Mouse (Mus musculus): ENCODE results near the gene Armh3. TPM values are rescaled to one million over a fixed set of nuclear protein-coding genes. Genes with fewer than 3 reads are reported as not detected.

Armh3 gene
- polyA plus RNA-seq, 1 experiment from 2014 or later, result 7.5 TPM

DNA sequence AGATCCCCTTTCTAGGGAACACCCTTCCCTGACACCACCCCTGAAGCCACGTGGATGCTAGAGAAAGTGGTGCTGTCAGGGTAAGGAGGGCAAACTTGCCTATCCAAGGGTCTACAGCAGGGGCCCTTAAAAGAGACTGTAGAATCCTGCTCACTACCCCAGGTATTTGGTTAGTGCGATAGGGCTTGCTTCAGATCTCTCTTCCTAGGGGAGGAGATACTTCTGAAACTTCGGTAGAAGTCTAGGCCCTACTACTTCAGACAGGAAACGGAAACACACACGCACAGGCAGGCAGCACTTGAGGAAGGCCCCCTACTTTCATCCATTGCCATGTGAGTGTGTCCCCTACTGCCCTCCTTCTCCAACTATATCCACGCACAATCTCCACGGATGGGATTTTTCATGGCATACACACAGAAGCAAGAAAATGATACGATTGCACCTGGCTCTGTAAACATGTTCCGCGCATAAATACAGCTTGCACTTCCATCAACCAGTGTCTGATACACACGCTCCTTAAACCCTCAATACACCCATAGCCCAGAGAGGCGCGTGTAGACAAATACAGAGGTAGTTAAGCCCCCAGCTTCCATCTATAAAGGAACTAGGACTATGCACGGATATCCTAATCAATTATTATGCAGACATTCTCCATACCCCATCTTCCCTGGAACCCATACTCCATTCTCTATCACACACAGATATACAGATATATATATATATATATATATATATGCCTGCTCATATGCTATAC, 42.0 kb upstream of the Armh3 start:
- TF ChIP-seq CTCF (IDR thresholded peaks at IDR 0.05; ENCODE audit: low read depth) (no peak), EP300 (optimal IDR thresholded peaks at IDR 0.05) (no peak)
- Histone ChIP-seq H3K36me3 (ENCODE audit: control insufficient read depth, insufficient read depth, low read length) (peaks cover 4% of the 10 kb centered on the region; the same call in 1 of the 2 replicates), H3K9me3 (ENCODE audit: control insufficient read depth, low read length) (no peaks in the 10 kb centered on the region), H3K9ac (ENCODE audit: low read length) (peak overlapping the region; percentile 82), H3K4me2 (replicated peaks; ENCODE audit: low read depth) (peak overlapping the region; percentile 93), H3K27me3 (ENCODE audit: control insufficient read depth, insufficient read depth, low read length) (no peaks in the 10 kb centered on the region), H3K27ac (replicated peaks) (peak overlapping the region; percentile 94), H3K4me3 (ENCODE audit: low read depth, low read length) (peak overlapping the region; percentile 64), H3K4me1 (replicated peaks; ENCODE audit: control insufficient read depth, insufficient read depth) (peaks cover 28% of the 10 kb centered on the region)
- ATAC-seq (ENCODE audit: low FRiP score, low TSS enrichment) (no peak), DNase-seq (ENCODE audit: low spot score) (no peak)
- WGBS, result 29% methylated on average over 14 of the region's 14 CpGs

DNA sequence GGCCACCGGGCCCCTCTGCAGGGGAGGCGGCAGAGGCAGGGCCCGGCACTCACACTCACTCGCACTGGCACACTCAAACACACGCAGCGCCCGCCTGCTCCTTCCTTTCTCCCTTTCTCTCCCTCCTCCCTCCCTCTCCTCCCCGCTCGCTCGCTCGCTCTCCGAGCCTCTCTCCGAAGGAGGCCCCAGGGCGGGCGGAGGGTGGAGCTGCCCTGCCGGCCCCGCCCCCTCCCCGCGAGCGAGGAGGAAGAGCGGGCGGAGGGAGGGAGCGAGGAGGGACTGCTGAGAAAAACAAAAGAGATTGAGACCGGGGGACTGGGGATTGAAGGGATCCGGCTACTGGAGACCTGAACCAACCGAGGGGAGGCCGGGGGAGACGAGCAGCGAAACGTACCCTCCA, 41.2 kb upstream of the Armh3 start:
- Histone ChIP-seq H3K27me3 (ENCODE audit: control insufficient read depth, insufficient read depth, low read length) (no peaks in the 10 kb centered on the region), H3K27ac (replicated peaks) (peak overlapping the region; percentile 94), H3K4me2 (replicated peaks; ENCODE audit: low read depth) (peak overlapping the region; percentile 93), H3K9me3 (ENCODE audit: control insufficient read depth, low read length) (no peaks in the 10 kb centered on the region), H3K36me3 (ENCODE audit: control insufficient read depth, insufficient read depth, low read length) (peaks cover 12% of the 10 kb centered on the region), H3K9ac (ENCODE audit: low read length) (peak overlapping the region; percentile 82), H3K4me3 (ENCODE audit: low read depth, low read length) (peak overlapping the region; percentile 64), H3K4me1 (replicated peaks; ENCODE audit: control insufficient read depth, insufficient read depth) (peaks cover 28% of the 10 kb centered on the region)
- TF ChIP-seq EP300 (optimal IDR thresholded peaks at IDR 0.05), result no peak
- no peak for TF ChIP-seq CTCF (IDR thresholded peaks at IDR 0.05; ENCODE audit: low read depth)
- WGBS, result 2% methylated on average over 18 of the region's 30 CpGs
- ATAC-seq (ENCODE audit: low FRiP score, low TSS enrichment), result peak; percentile 85
- DNase-seq (ENCODE audit: low spot score), result peak; percentile 95

DNA sequence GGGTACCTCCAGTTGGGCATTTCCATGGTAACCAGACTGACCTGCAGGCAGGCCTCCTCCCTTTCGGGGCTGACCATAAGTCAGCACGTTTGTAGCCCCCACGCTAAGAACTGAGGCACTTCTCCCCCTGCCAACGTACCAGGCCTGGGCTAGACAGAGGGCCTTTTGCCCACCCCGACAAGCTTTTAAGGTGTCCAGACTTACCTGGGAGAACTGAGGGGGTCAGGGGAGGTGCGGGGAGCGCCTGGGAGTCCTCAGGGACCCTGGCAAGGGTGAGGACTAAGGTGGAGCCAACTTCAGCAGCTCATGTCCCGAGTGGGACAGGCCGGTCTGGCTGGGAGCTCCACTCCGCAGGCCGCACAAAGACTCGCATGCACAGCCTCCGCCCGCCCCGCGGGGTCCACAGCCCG, 40.6 kb upstream of the Armh3 start:
- ATAC-seq (ENCODE audit: low FRiP score, low TSS enrichment), result no peak
- no peaks in the 10 kb centered on the region for H3K27me3 ChIP-seq (ENCODE audit: control insufficient read depth, insufficient read depth, low read length)
- peak overlapping the region; percentile 64 for H3K4me3 ChIP-seq (ENCODE audit: low read depth, low read length)
- peaks cover 28% of the 10 kb centered on the region for H3K4me1 ChIP-seq (replicated peaks; ENCODE audit: control insufficient read depth, insufficient read depth)
- peak overlapping the region; percentile 82 for H3K9ac ChIP-seq (ENCODE audit: low read length)
- WGBS, result under 1% methylated on average over 13 of the region's 17 CpGs
- H3K4me2 ChIP-seq (replicated peaks; ENCODE audit: low read depth), result peak overlapping the region; percentile 93
- H3K27ac ChIP-seq (replicated peaks), result peak overlapping the region; percentile 94
- H3K9me3 ChIP-seq (ENCODE audit: control insufficient read depth, low read length), result no peaks in the 10 kb centered on the region
- TF ChIP-seq EP300 (optimal IDR thresholded peaks at IDR 0.05) (no peak), CTCF (IDR thresholded peaks at IDR 0.05; ENCODE audit: low read depth) (no peak)
- peak; percentile 52 for DNase-seq (ENCODE audit: low spot score)
- H3K36me3 ChIP-seq (ENCODE audit: control insufficient read depth, insufficient read depth, low read length), result peaks cover 18% of the 10 kb centered on the region

DNA sequence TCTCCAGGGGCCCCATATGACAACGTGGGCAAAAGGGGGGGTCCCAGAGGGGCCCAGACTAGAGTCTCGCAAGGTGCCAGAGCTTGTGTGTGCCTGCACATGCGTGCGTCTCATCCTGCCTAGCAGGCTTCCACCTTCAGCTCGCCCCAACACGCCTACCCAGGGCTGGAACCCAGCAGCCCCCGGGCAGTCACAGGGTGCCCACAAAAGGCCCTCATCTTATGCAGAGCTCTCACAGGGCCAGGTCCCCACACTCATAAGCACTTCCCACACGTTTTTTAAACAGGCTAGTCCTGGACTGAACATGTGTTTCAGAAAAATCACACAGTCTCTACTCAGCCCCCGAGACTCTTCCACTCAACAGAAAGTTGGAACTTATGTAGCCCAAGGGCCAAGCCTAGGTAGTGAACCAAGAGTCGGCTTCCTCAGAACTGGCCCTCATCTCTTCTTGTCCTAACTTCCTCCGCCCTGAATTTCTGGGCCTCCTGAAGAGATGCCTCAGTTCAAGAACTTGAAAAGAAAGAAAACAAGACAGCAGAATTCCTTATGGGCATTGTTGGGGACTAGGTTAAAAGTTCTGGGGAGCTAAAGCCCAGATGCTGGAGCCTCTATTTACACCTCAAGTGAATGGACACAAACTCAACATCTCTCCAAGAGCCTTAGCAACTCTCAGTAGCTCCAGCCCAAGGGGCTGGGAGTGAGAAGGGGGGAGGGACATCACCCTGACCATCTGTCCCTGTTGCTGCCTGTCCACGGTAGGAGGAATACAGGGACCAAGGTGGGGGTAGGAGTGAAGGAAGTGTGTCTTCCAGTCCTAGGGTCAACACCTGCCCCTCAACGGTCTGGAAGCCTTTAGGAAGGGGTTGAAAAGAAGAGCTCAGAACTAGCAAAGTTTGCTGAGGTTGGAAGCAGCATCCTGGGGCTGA, 39.9 kb upstream of the Armh3 start:
- no peak for DNase-seq (ENCODE audit: low spot score)
- 4% methylated on average over 13 of the region's 13 CpGs for WGBS
- Histone ChIP-seq H3K27ac (replicated peaks) (peak overlapping the region; percentile 94), H3K27me3 (ENCODE audit: control insufficient read depth, insufficient read depth, low read length) (no peaks in the 10 kb centered on the region), H3K4me1 (replicated peaks; ENCODE audit: control insufficient read depth, insufficient read depth) (peaks cover 28% of the 10 kb centered on the region), H3K4me2 (replicated peaks; ENCODE audit: low read depth) (peak overlapping the region; percentile 93), H3K36me3 (ENCODE audit: control insufficient read depth, insufficient read depth, low read length) (peaks cover 23% of the 10 kb centered on the region), H3K9ac (ENCODE audit: low read length) (peak overlapping the region; percentile 82), H3K4me3 (ENCODE audit: low read depth, low read length) (peak overlapping the region; percentile 64), H3K9me3 (ENCODE audit: control insufficient read depth, low read length) (no peaks in the 10 kb centered on the region)
- no peak for ATAC-seq (ENCODE audit: low FRiP score, low TSS enrichment)
- TF ChIP-seq EP300 (optimal IDR thresholded peaks at IDR 0.05) (no peak), CTCF (IDR thresholded peaks at IDR 0.05; ENCODE audit: low read depth) (no peak)

DNA sequence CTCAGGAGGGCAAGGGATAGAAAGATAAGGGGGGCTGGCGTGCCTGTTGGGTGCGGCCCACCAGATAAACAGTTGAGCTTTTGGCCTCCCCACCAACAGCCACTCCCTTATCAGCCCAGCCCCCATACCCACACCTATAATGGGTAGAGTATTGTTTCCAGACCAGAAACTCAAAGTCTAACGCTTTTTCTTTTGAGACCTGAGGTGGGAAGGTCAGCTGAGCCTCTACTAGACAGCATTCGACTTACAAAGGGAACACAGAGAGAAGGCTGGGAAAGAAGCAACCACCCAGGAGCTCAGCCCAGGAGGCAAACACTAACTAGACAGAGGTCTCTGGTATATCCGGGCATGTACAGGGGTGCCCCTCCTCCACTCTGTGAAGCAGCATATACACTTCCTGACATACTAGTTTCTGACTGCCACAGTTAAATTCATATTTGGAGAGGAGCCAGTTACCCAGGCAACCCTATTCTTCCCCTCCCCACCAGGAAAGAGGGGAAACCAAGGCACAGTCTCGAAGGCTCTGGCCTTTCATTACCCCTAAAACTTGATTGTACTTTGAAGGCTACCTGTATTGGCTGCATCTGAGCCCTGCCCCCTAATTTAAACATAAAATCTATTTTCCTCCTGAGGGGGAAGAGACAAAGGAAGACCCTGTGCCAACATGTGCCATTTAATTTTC, 39.1 kb upstream of the Armh3 start:
- ATAC-seq (ENCODE audit: low FRiP score, low TSS enrichment) (no peak), DNase-seq (ENCODE audit: low spot score) (no peak)
- peak overlapping the region; percentile 64 for H3K4me3 ChIP-seq (ENCODE audit: low read depth, low read length)
- H3K9me3 ChIP-seq (ENCODE audit: control insufficient read depth, low read length), result no peaks in the 10 kb centered on the region
- H3K27ac ChIP-seq (replicated peaks), result peak overlapping the region; percentile 94
- no peaks in the 10 kb centered on the region for H3K27me3 ChIP-seq (ENCODE audit: control insufficient read depth, insufficient read depth, low read length)
- no peak for TF ChIP-seq CTCF (IDR thresholded peaks at IDR 0.05; ENCODE audit: low read depth)
- TF ChIP-seq EP300 (optimal IDR thresholded peaks at IDR 0.05), result no peak
- peaks cover 27% of the 10 kb centered on the region for H3K36me3 ChIP-seq (ENCODE audit: control insufficient read depth, insufficient read depth, low read length)
- H3K4me2 ChIP-seq (replicated peaks; ENCODE audit: low read depth), result peak overlapping the region; percentile 93
- 10% methylated on average over 6 of the region's 6 CpGs for WGBS
- peak overlapping the region; percentile 82 for H3K9ac ChIP-seq (ENCODE audit: low read length)
- H3K4me1 ChIP-seq (replicated peaks; ENCODE audit: control insufficient read depth, insufficient read depth), result peaks cover 23% of the 10 kb centered on the region
